Mouse (Mus musculus): Measurements from ENCODE around the gene Atp2a1.

GRCm38 (mm10) chr7:126450641-126451040 is 12.3 kb downstream of the Atp2a1 start:
- TF ChIP-seq CTCF (IDR thresholded peaks at IDR 0.05; ENCODE audit: control insufficient read depth, insufficient read depth, insufficient read length) (no peak), FOSL1 (IDR thresholded peaks at IDR 0.05; ENCODE audit: insufficient read depth, low read length, poor library complexity, severe bottlenecking) (no peak), MAX (IDR thresholded peaks at IDR 0.05) (no peak), MYOD1 (IDR thresholded peaks at IDR 0.05; ENCODE audit: control insufficient read depth, insufficient read length, low read depth) (no peak), MYOG (IDR thresholded peaks at IDR 0.05; ENCODE audit: control insufficient read depth, extremely low read depth, insufficient read length) (no peak), USF1 (IDR thresholded peaks at IDR 0.05; ENCODE audit: low read depth) (no peak)
